Mouse (Mus musculus) limb, embryonic 14.5 days (tissue): ENCODE data around the gene Gm37240. TPM values are rescaled to one million over a fixed set of nuclear protein-coding genes. Genes with fewer than 3 reads are reported as not detected.
A peak's percentile ranks its signal among the peaks of the same experiment; 100 is the strongest.

ENCODE experiments used
- ATAC-seq: fragments of 200-750 bp; cut with Nextera tagmentation; 2 replicates; pipeline ENCODE4 v1.8.0; 2017; ENCODE audit warnings: low read depth, moderate number of reproducible peaks, moderate TSS enrichment; ENCODE audit not compliant: low FRiP score
- DNase-seq: peaks from one replicate; pipeline ENCODE4 v3.0.0-alpha.2; 2015; ENCODE audit warnings: low spot score
- H3K27ac ChIP-seq: fragments of 300-500 bp; sonication (generic); replicated peaks from 2 replicates; pipeline ENCODE4 v1.5.1; 2014; ENCODE audit warnings: low read depth, mild to moderate bottlenecking, low read length, moderate library complexity, mixed read lengths
- H3K27me3 ChIP-seq: fragments of 300-500 bp; sonication (generic); 2 replicates; pipeline ENCODE4 v1.6.1; 2014; ENCODE audit warnings: low read length, mixed read lengths; ENCODE audit not compliant: control insufficient read depth, insufficient read depth
- H3K36me3 ChIP-seq: fragments of 300-500 bp; sonication (generic); 2 replicates; pipeline ENCODE4 v1.6.1; 2014; ENCODE audit warnings: mild to moderate bottlenecking, low read length, moderate library complexity, mixed read lengths; ENCODE audit not compliant: control insufficient read depth, insufficient read depth
- H3K4me1 ChIP-seq: fragments of 300-500 bp; sonication (generic); 2 replicates; pipeline ENCODE4 v1.6.1; 2014; ENCODE audit warnings: antibody characterized with exemption, low read length, mixed read lengths; ENCODE audit not compliant: control insufficient read depth, insufficient read depth
- H3K4me2 ChIP-seq: fragments of 300-500 bp; sonication (generic); replicated peaks from 2 replicates; pipeline ENCODE4 v1.6.1; 2014; ENCODE audit warnings: low read depth, mild to moderate bottlenecking, low read length, moderate library complexity; ENCODE audit not compliant: severe bottlenecking
- H3K4me3 ChIP-seq: fragments of 300-500 bp; sonication (generic); replicated peaks from 2 replicates; pipeline ENCODE4 v1.5.1; 2014; ENCODE audit warnings: low read length
- H3K9ac ChIP-seq: fragments of 300-500 bp; sonication (generic); 2 replicates; pipeline ENCODE4 v1.6.1; 2014; ENCODE audit warnings: mild to moderate bottlenecking, low read depth, low read length, moderate library complexity; ENCODE audit not compliant: severe bottlenecking
- H3K9me3 ChIP-seq: fragments of 300-500 bp; sonication (generic); 2 replicates; pipeline ENCODE4 v1.6.1; 2016; ENCODE audit warnings: low read length; ENCODE audit not compliant: control insufficient read depth
- POLR2A ChIP-seq: fragments of 200-500 bp; IDR thresholded peaks from 2 replicates; pipeline ENCODE4 v1.8.0; 2012; ENCODE audit warnings: inconsistent platforms, mild to moderate bottlenecking, moderate library complexity, borderline replicate concordance; ENCODE audit not compliant: insufficient read depth, insufficient read length; ENCODE audit errors: extremely low read depth
- WGBS: fragments of 180-500 bp; shearing (Covaris S2); extraction: QIAGEN DNeasy Blood & Tissue Kit; methylation state at CpG from one replicate; pipeline ENCODE4 v1.1.7; 2014; 5-methylcytosine and 5-hydroxymethylcytosine counted together
- polyA plus RNA-seq, 2 experiments: library from polyadenylated mRNA; depleted of rRNA in 1 of 2; stranded (reverse) in 1 of 2; unstranded in 1 of 2; fragments of >200 nt; fragmentation: Nextera tagmentation in 1 of 2; extraction: Ambion mirVana in 1 of 2; gene quantifications; 2 replicates each; pipeline versions ENCODE4 v1.2.1 to v1.2.3; 2012 to 2014

The Gm37240 gene
- polyA plus RNA-seq, 2 experiments = 2.0 to 13.4 TPM

- no peak for TF ChIP-seq POLR2A
- Histone ChIP-seq H3K4me3 (no peak overlapping the region), H3K9ac (no peak overlapping the region), H3K27me3 (no peaks in the 10 kb centered on the region), H3K27ac (no peak overlapping the region), H3K4me1 (no peaks in the 10 kb centered on the region), H3K36me3 (no peaks in the 10 kb centered on the region), H3K4me2 (no peak overlapping the region), H3K9me3 (no peaks in the 10 kb centered on the region)
- WGBS = 59% methylated on average over 8 of the region's 8 CpGs
- DNase-seq (no peak), ATAC-seq (no peak)
Measured at GRCm38 (mm10) chr3:85710695-85711094, 176.6 kb downstream of the Gm37240 start.

- Histone ChIP-seq H3K27me3 (no peaks in the 10 kb centered on the region), H3K4me2 (no peak overlapping the region), H3K9me3 (no peaks in the 10 kb centered on the region), H3K4me1 (no peaks in the 10 kb centered on the region), H3K36me3 (no peaks in the 10 kb centered on the region), H3K4me3 (no peak overlapping the region), H3K27ac (no peak overlapping the region), H3K9ac (no peak overlapping the region)
- ATAC-seq (no peak; the same call in 1 of the 2 replicates), DNase-seq (peak; percentile 16)
- no peak for TF ChIP-seq POLR2A
- 37% methylated on average over 7 of the region's 7 CpGs for WGBS
Measured at GRCm38 (mm10) chr3:85707421-85707820, 179.9 kb downstream of the Gm37240 start.

- Histone ChIP-seq H3K4me3 (no peak overlapping the region), H3K9me3 (no peaks in the 10 kb centered on the region), H3K27me3 (no peaks in the 10 kb centered on the region), H3K9ac (no peak overlapping the region), H3K27ac (no peak overlapping the region), H3K4me2 (no peak overlapping the region), H3K4me1 (no peaks in the 10 kb centered on the region), H3K36me3 (no peaks in the 10 kb centered on the region)
- DNase-seq = no peak
- no peak for TF ChIP-seq POLR2A
- no peak for ATAC-seq
- WGBS = 68% methylated on average over 6 of the region's 6 CpGs
Measured at GRCm38 (mm10) chr3:85703141-85703882, 184.0 kb downstream of the Gm37240 start.

- Histone ChIP-seq H3K4me1 (no peaks in the 10 kb centered on the region), H3K27me3 (no peaks in the 10 kb centered on the region), H3K36me3 (no peaks in the 10 kb centered on the region), H3K4me3 (no peak overlapping the region), H3K27ac (no peak overlapping the region), H3K4me2 (no peak overlapping the region), H3K9me3 (no peaks in the 10 kb centered on the region), H3K9ac (no peak overlapping the region)
- DNase-seq (no peak), ATAC-seq (no peak)
- no peak for TF ChIP-seq POLR2A
- 89% methylated on average over 4 of the region's 4 CpGs for WGBS
Measured at GRCm38 (mm10) chr3:85698496-85698895, 188.8 kb downstream of the Gm37240 start.

GRCm38 (mm10) chr3:85695056-85695455 lies 192.3 kb downstream of the Gm37240 start:
- no peaks in the 10 kb centered on the region for H3K27me3 ChIP-seq
- H3K36me3 ChIP-seq = no peaks in the 10 kb centered on the region
- H3K4me3 ChIP-seq = no peak overlapping the region
- H3K4me2 ChIP-seq = no peak overlapping the region
- 85% methylated on average over 3 of the region's 3 CpGs for WGBS
- DNase-seq (no peak), ATAC-seq (no peak)
- H3K9me3 ChIP-seq = no peaks in the 10 kb centered on the region
- no peak overlapping the region for H3K9ac ChIP-seq
- no peak overlapping the region for H3K27ac ChIP-seq
- TF ChIP-seq POLR2A = no peak
- no peaks in the 10 kb centered on the region for H3K4me1 ChIP-seq
